Mouse (Mus musculus) forebrain, embryonic 13.5 days (tissue): ENCODE data around the gene Fam107b. TPM values are rescaled to one million over a fixed set of nuclear protein-coding genes. Genes with fewer than 3 reads are reported as not detected.

ENCODE experiments used
- ATAC-seq: fragments of 200-750 bp; cut with Nextera tagmentation; 2 replicates; pipeline ENCODE4 v1.8.0; 2017
- H3K27ac ChIP-seq: fragments of 300-500 bp; sonication (generic); 2 replicates; pipeline ENCODE4 v1.5.1; 2015; ENCODE audit warnings: inconsistent platforms, mild to moderate bottlenecking, moderate library complexity
- H3K27me3 ChIP-seq: fragments of 300-500 bp; sonication (generic); 2 replicates; pipeline ENCODE4 v1.6.1; 2015; ENCODE audit warnings: mild to moderate bottlenecking, inconsistent platforms
- H3K36me3 ChIP-seq: fragments of 300-500 bp; sonication (generic); 2 replicates; pipeline ENCODE4 v1.6.1; 2015; ENCODE audit warnings: mild to moderate bottlenecking, inconsistent platforms; ENCODE audit not compliant: poor library complexity, severe bottlenecking
- H3K4me1 ChIP-seq: fragments of 300-500 bp; sonication (generic); 2 replicates; pipeline ENCODE4 v1.6.1; 2015; ENCODE audit warnings: inconsistent platforms
- H3K4me2 ChIP-seq: fragments of 300-500 bp; sonication (generic); 2 replicates; pipeline ENCODE4 v1.6.1; 2015; ENCODE audit warnings: inconsistent platforms, mild to moderate bottlenecking, moderate library complexity
- H3K4me3 ChIP-seq: fragments of 300-500 bp; sonication (generic); 2 replicates; pipeline ENCODE4 v1.5.1; 2015; ENCODE audit warnings: mild to moderate bottlenecking, inconsistent platforms
- H3K9ac ChIP-seq: fragments of 300-500 bp; sonication (generic); 2 replicates; pipeline ENCODE4 v1.6.1; 2015; ENCODE audit warnings: mild to moderate bottlenecking, inconsistent platforms
- H3K9me3 ChIP-seq: fragments of 300-500 bp; sonication (generic); replicated peaks from 2 replicates; pipeline ENCODE4 v1.6.1; 2016; ENCODE audit warnings: inconsistent platforms
- WGBS: fragments of 180-500 bp; shearing (Covaris S2); methylation state at CpG from one replicate; pipeline ENCODE4 v1.1.7; 2015; 5-methylcytosine and 5-hydroxymethylcytosine counted together
- polyA plus RNA-seq: library from polyadenylated mRNA; unstranded; fragments of >200 nt; fragmentation: Nextera tagmentation; extraction: Ambion mirVana; gene quantifications from 2 replicates; pipeline ENCODE4 v1.2.1, GENCODE M21; 2015

The Fam107b gene
- polyA plus RNA-seq, 1 experiment from 2014 or later = 45.2 TPM

GRCm38 (mm10) chr2:3621568-3621967, 51.3 kb downstream of the Fam107b start:
- ATAC-seq = no peak
- Histone ChIP-seq H3K4me2 (no peak overlapping the region), H3K27ac (no peak overlapping the region), H3K27me3 (no peaks in the 10 kb centered on the region), H3K4me3 (no peak overlapping the region), H3K4me1 (no peaks in the 10 kb centered on the region), H3K9me3 (no peaks in the 10 kb centered on the region), H3K9ac (no peak overlapping the region), H3K36me3 (no peaks in the 10 kb centered on the region)
- 85% methylated on average over 6 of the region's 6 CpGs for WGBS

DNA sequence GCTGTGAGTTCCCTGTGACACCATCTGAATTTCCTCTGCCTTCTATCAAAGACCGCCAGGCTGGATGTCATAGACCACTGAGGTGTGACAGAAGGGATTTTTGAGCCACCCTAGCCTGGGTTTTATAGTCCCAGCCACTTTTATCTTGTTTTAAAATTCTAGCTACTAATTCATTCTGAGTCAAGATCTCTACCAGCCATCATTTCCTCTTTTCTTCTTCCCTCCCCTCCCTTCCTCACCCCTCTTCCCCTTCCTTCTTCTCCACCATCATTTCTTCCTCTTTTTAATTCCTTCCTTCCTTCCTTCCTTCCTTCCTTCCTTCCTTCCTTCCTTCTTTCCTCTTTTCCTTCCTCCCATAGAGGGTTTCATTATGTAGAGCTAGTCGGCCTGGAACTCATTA, 51.9 kb downstream of the Fam107b start:
- no peak overlapping the region for H3K4me3 ChIP-seq
- H3K9me3 ChIP-seq = no peaks in the 10 kb centered on the region
- H3K36me3 ChIP-seq = no peaks in the 10 kb centered on the region
- ATAC-seq = no peak
- no peak overlapping the region for H3K27ac ChIP-seq
- WGBS = 92% methylated on average over 2 of the region's 2 CpGs
- H3K9ac ChIP-seq = no peak overlapping the region
- H3K4me1 ChIP-seq = no peaks in the 10 kb centered on the region
- no peaks in the 10 kb centered on the region for H3K27me3 ChIP-seq
- H3K4me2 ChIP-seq = no peak overlapping the region

GRCm38 (mm10) chr2:3623207-3623980, 53.1 kb downstream of the Fam107b start:
- Histone ChIP-seq H3K9ac (no peak overlapping the region), H3K4me3 (no peak overlapping the region), H3K4me1 (no peaks in the 10 kb centered on the region), H3K4me2 (no peak overlapping the region), H3K27me3 (no peaks in the 10 kb centered on the region), H3K36me3 (no peaks in the 10 kb centered on the region), H3K27ac (no peak overlapping the region), H3K9me3 (no peaks in the 10 kb centered on the region)
- 93% methylated on average over 7 of the region's 7 CpGs for WGBS
- no peak for ATAC-seq

GRCm38 (mm10) chr2:3623981-3624584, 53.8 kb downstream of the Fam107b start:
- H3K9me3 ChIP-seq = no peaks in the 10 kb centered on the region
- no peak overlapping the region for H3K27ac ChIP-seq
- ATAC-seq = no peak
- H3K9ac ChIP-seq = no peak overlapping the region
- no peak overlapping the region for H3K4me2 ChIP-seq
- H3K27me3 ChIP-seq = no peaks in the 10 kb centered on the region
- 93% methylated on average over 7 of the region's 7 CpGs for WGBS
- H3K36me3 ChIP-seq = no peaks in the 10 kb centered on the region
- H3K4me3 ChIP-seq = no peak overlapping the region
- H3K4me1 ChIP-seq = no peaks in the 10 kb centered on the region

DNA sequence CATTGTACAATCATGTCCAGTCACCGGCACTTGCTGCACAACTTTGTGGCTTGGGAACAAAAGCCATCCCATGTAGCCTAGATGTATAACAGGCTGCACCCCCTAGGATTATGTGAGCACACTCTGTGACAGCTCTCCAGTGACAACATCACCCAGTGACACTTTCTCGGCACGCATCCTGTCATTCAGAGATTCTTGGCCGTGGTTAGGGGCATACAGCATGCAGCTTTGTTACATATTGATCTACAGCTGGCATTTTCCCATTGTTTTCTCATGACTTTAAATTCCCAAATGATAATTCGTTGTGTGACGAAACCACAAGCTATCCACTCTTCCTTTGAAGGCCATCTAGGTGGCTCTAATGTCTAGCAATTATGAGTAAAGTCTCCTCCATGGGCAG, 58.8 kb downstream of the Fam107b start:
- Histone ChIP-seq H3K4me2 (no peak overlapping the region), H3K27me3 (no peaks in the 10 kb centered on the region), H3K9ac (no peak overlapping the region), H3K9me3 (no peaks in the 10 kb centered on the region), H3K4me3 (no peak overlapping the region), H3K27ac (no peak overlapping the region), H3K36me3 (no peaks in the 10 kb centered on the region), H3K4me1 (no peaks in the 10 kb centered on the region)
- ATAC-seq = no peak
- WGBS = 87% methylated on average over 6 of the region's 6 CpGs

DNA sequence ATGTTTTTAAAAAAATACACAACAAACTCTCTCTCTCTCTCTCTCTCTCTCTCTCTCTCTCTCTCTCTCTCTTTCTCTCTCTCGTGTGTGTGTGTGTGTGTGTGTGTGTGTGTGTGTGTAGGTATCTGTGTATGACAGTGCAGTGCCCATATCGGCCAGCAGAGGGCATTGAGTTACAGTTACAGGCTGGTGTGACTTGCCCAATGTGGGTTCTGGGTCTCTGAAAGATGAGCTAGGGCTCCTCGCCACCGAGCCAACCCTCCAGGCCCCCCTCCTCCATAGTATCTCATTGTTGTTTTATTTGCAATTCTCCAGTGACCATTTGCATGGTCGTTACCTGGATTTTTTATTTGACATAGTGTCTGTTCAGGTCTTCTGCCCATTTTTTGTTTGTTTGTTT, 59.5 kb downstream of the Fam107b start:
- H3K4me3 ChIP-seq = no peak overlapping the region
- H3K27me3 ChIP-seq = no peaks in the 10 kb centered on the region
- ATAC-seq = no peak
- no peaks in the 10 kb centered on the region for H3K4me1 ChIP-seq
- 86% methylated on average over 5 of the region's 5 CpGs for WGBS
- H3K36me3 ChIP-seq = no peaks in the 10 kb centered on the region
- no peak overlapping the region for H3K27ac ChIP-seq
- H3K9ac ChIP-seq = no peak overlapping the region
- H3K4me2 ChIP-seq = no peak overlapping the region
- H3K9me3 ChIP-seq = no peaks in the 10 kb centered on the region

- H3K9ac ChIP-seq = no peak overlapping the region
- H3K27me3 ChIP-seq = no peaks in the 10 kb centered on the region
- no peaks in the 10 kb centered on the region for H3K4me1 ChIP-seq
- H3K27ac ChIP-seq = no peak overlapping the region
- H3K4me2 ChIP-seq = no peak overlapping the region
- H3K9me3 ChIP-seq = no peaks in the 10 kb centered on the region
- 91% methylated on average over 5 of the region's 5 CpGs for WGBS
- no peak overlapping the region for H3K4me3 ChIP-seq
- ATAC-seq = no peak
- no peaks in the 10 kb centered on the region for H3K36me3 ChIP-seq
Observed at GRCm38 (mm10) chr2:3630769-3631477, 60.6 kb downstream of the Fam107b start.

GRCm38 (mm10) chr2:3633137-3633536, 62.8 kb downstream of the Fam107b start:
- H3K4me2 ChIP-seq = no peak overlapping the region
- H3K27ac ChIP-seq = no peak overlapping the region
- H3K4me1 ChIP-seq = no peaks in the 10 kb centered on the region
- H3K9me3 ChIP-seq = no peaks in the 10 kb centered on the region
- H3K36me3 ChIP-seq = no peaks in the 10 kb centered on the region
- 86% methylated on average over 9 of the region's 9 CpGs for WGBS
- no peak for ATAC-seq
- H3K4me3 ChIP-seq = no peak overlapping the region
- H3K27me3 ChIP-seq = no peaks in the 10 kb centered on the region
- no peak overlapping the region for H3K9ac ChIP-seq

- no peaks in the 10 kb centered on the region for H3K27me3 ChIP-seq
- 89% methylated on average over 5 of the region's 5 CpGs for WGBS
- ATAC-seq = no peak
- H3K9me3 ChIP-seq = no peaks in the 10 kb centered on the region
- no peaks in the 10 kb centered on the region for H3K4me1 ChIP-seq
- no peak overlapping the region for H3K4me2 ChIP-seq
- no peak overlapping the region for H3K4me3 ChIP-seq
- H3K9ac ChIP-seq = no peak overlapping the region
- H3K27ac ChIP-seq = no peak overlapping the region
- H3K36me3 ChIP-seq = no peaks in the 10 kb centered on the region
Observed at GRCm38 (mm10) chr2:3636771-3637170, 66.5 kb downstream of the Fam107b start.

DNA sequence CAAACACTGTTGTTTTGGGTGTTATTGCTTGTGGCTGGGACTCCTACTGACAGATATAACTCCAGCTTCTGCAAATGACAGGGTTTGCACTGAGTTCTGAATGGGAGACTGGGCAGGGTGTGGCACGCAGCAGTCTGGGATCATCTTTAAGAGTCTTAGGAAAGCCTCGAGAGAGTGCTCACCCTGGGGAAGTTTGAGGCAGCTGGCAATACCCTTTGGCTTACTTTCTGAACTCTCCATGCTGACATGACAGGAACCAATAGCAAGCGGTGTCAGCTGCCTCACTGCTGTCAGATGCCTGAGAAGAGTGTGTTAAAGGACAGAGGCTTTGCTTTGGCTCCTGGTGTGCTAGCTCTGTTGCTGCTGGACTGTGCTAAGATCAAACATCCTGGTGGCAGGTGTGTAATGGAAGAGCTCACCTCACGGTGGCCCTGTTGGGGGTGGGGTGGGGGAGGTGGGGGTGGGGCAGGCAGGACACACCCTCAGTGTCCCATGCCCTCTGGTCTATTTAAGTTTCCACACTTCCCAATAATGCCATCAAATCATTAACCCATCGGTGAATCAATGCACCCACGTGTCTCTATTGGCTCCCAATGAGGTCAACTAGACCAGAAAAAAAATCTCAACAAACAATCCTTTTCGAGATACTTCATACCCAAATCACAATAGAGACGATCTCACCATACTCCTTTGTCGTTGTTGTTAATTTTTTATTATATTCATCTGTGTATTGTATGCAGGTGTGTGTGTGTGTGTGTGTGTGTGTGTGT, 70.9 kb downstream of the Fam107b start:
- WGBS = 84% methylated on average over 9 of the region's 9 CpGs
- no peaks in the 10 kb centered on the region for H3K9me3 ChIP-seq
- H3K4me2 ChIP-seq = no peak overlapping the region
- H3K4me1 ChIP-seq = no peaks in the 10 kb centered on the region
- H3K36me3 ChIP-seq = no peaks in the 10 kb centered on the region
- H3K4me3 ChIP-seq = no peak overlapping the region
- no peak overlapping the region for H3K27ac ChIP-seq
- no peaks in the 10 kb centered on the region for H3K27me3 ChIP-seq
- no peak overlapping the region for H3K9ac ChIP-seq
- ATAC-seq = no peak

DNA sequence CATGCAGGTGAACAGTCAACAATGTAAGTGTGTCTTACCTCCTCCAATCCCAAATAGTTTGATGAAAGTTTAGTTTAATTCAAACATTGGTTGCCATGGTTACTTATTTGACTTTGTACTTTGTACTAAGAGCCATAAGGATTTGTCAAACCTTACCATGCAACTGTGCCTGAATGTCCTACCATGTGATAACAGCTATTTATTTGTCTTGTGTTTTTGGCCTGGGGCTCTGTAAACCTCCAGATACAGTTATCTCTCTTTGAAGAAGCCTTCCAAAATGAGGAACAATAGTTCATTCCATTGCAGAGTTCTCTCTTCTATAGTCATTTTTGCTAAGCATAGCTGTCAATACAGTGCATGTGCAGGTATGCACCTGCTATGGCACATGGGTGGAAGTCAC, 72.7 kb downstream of the Fam107b start:
- no peak for ATAC-seq
- H3K36me3 ChIP-seq = no peaks in the 10 kb centered on the region
- no peaks in the 10 kb centered on the region for H3K27me3 ChIP-seq
- no peaks in the 10 kb centered on the region for H3K9me3 ChIP-seq
- H3K4me1 ChIP-seq = no peaks in the 10 kb centered on the region
- no peak overlapping the region for H3K9ac ChIP-seq
- H3K4me2 ChIP-seq = no peak overlapping the region
- no peak overlapping the region for H3K4me3 ChIP-seq
- no peak overlapping the region for H3K27ac ChIP-seq

DNA sequence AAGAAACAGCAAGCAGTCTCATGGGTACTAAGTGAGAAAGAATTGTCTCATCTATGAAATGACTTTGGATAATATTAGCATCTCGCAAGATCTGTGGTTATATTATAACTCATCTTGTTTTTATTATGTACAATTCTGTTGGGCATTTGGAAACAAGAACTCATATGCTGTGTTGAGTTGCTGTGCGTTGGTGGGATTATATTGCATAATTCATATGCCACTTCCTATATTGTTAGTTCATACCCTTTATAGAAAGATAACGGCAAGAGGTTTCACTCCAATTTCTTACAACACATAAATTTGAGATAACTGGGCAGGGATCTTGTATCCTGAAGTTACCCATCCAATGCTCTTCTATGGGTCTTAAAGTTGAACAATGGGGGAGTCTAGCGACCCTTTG, 75.5 kb downstream of the Fam107b start:
- no peak overlapping the region for H3K9ac ChIP-seq
- H3K4me2 ChIP-seq = no peak overlapping the region
- H3K27ac ChIP-seq = no peak overlapping the region
- H3K9me3 ChIP-seq = no peaks in the 10 kb centered on the region
- H3K4me1 ChIP-seq = no peaks in the 10 kb centered on the region
- ATAC-seq = no peak
- no peak overlapping the region for H3K4me3 ChIP-seq
- WGBS = 93% methylated on average over 4 of the region's 4 CpGs
- no peaks in the 10 kb centered on the region for H3K36me3 ChIP-seq
- H3K27me3 ChIP-seq = no peaks in the 10 kb centered on the region
